Mouse (Mus musculus): Measurements from ENCODE around the gene Olfr92. TPM values are rescaled to one million over a fixed set of nuclear protein-coding genes. Genes with fewer than 3 reads are reported as not detected.

The Olfr92 gene
- total RNA-seq (2023): not detected in 4 replicates

DNA sequence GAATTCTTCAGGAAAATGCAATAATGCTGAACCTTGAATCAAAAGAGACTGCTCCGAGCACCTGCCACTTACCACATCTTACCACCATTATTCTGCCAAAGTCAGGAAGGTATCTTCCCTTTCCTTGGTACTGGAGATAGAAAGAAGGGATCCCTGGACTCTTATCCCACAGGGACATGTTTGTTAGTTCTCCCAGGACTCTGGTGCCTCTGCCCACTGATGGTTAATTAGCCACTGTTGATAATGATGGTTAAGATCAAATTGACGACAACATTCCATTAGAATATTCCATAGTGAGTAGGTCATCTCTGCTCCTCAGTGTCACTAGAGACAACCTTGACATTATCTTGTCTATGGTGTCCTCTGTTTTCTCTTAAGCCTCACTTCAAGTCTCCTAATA is at the start of gene Olfr92:
TSS of gene Olfr92 (minus strand) at position 101 of the 400 bp plus-strand sequence.

DNA sequence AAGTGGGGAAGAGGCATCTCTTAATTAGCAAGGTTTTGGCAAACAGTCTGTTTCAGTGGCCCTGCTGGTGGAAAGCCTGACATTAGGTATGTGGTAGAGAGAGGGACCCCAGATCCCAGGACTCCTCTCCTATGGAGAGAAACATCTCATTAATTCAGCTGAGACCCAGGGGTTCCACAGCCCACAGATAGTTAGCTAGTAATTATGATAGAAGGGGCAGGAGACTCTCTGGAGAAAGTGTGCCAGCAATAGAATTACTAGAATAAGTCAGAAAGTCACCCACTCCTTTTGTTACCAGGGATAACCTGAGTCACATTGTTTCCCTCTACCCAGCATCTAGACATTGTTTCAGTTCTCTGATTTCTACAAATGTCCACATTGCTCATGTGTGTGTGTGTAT is 41.5 kb upstream of the Olfr92 start, which contains the start of gene Olfr93:
TSS of gene Olfr93 (minus strand) at position 101 of the 400 bp plus-strand sequence.

DNA sequence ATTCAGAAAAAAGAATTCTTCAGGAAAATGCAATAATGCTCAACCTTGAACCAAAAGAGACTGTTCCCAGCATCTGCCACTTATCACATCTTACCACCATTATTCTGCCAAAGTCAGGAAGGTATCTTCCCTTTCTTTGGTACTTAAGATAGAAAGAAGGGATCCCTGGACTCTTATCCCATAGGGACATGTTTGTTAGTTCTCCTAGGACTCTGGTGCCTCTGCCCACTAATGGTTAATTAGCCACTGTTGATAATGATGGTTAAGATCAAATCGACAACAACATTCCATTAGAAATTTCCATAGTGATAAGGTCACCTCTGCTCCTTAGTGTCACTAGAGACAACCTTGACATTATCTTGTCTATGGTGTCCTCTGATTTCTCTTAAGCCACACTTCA is 21.7 kb downstream of the Olfr92 start, which contains the start of gene Olfr91:
TSS of gene Olfr91 (minus strand) at position 101 of the 400 bp plus-strand sequence.

DNA sequence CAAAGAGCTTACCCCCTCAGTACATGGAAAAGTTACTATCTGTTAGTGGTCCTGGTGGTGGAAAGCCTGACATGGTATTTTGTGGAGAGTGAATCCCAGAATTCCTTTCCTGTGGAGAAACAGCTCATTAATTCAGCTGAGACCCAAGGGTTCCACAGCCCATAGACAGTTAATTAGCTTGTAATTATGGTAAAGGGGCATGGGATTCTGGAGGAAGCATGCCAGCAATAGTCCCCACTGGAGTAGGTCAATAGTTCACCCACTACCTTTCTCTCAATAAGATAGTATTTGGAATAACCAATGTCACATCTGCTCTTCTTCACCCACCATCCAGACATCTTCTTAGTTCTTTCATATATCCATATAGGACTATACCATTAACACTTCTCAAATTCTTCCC is 31.5 kb downstream of the Olfr92 start, which contains the start of gene Olfr90:
TSS of gene Olfr90 (minus strand) at position 101 of the 400 bp plus-strand sequence.

Other genes with a start within 250 kb of the Olfr92 start
- gene Trim40, start 230.0 kb downstream of the Olfr92 start, total RNA-seq (2023): not detected in 4 replicates
- gene Trim31, start 222.0 kb downstream of the Olfr92 start, total RNA-seq (2023): not detected in 4 replicates
- gene Rnf39, start 177.2 kb downstream of the Olfr92 start, total RNA-seq (2023): not detected in 4 replicates
- gene Ppp1r11, start 168.3 kb downstream of the Olfr92 start, total RNA-seq (2023): 96.5 to 112 TPM (median 98.9 TPM) in 4 replicates
- gene Znrd1, start 161.5 kb downstream of the Olfr92 start, total RNA-seq (2023): 74.9 to 82.2 TPM (median 80.0 TPM) in 4 replicates
- 1.0 to 2.7 TPM (median 1.3 TPM) in 4 replicates for gene Znrd1as, start 161.5 kb downstream of the Olfr92 start, total RNA-seq (2023)
- gene 2410137M14Rik, start 138.9 kb downstream of the Olfr92 start, total RNA-seq (2023): not detected in 4 replicates
- not detected in 4 replicates for gene H2-M5, start 130.6 kb downstream of the Olfr92 start, total RNA-seq (2023)
- not detected in 4 replicates for gene Zfp57, start 118.9 kb downstream of the Olfr92 start, total RNA-seq (2023)
- gene Mog, start 96.7 kb downstream of the Olfr92 start, total RNA-seq (2023): not detected in 4 replicates
- gene Gabbr1, start 74.1 kb downstream of the Olfr92 start, total RNA-seq (2023): 63.3 to 72.7 TPM (median 66.7 TPM) in 4 replicates
- gene Olfr90, start 31.6 kb downstream of the Olfr92 start, total RNA-seq (2023): 0.21 TPM in 1 of 4 replicates, not detected in the others
- not detected in 4 replicates for gene Olfr91, start 21.8 kb downstream of the Olfr92 start, total RNA-seq (2023)
- gene Olfr93, start 41.4 kb upstream of the Olfr92 start, total RNA-seq (2023): not detected in 4 replicates
- gene Ubd, start 73.8 kb upstream of the Olfr92 start, total RNA-seq (2023): 0.89 TPM in 1 of 4 replicates, not detected in the others
- gene Olfr94, start 80.9 kb upstream of the Olfr92 start, total RNA-seq (2023): not detected in 4 replicates
- gene Olfr95, start 93.0 kb upstream of the Olfr92 start, total RNA-seq (2023): not detected in 4 replicates
- gene Olfr96, start 100.1 kb upstream of the Olfr92 start, total RNA-seq (2023): not detected in 4 replicates
- gene Olfr97, start 117.2 kb upstream of the Olfr92 start, total RNA-seq (2023): not detected in 4 replicates
- not detected in 4 replicates for gene Olfr98, start 143.7 kb upstream of the Olfr92 start, total RNA-seq (2023)
- gene H2-M3, start 150.1 kb upstream of the Olfr92 start, total RNA-seq (2023): 56.5 to 62.1 TPM (median 57.9 TPM) in 4 replicates
- gene Olfr99, start 163.4 kb upstream of the Olfr92 start, total RNA-seq (2023): not detected in 4 replicates
- gene Olfr101, start 184.2 kb upstream of the Olfr92 start, total RNA-seq (2023): not detected in 4 replicates
- not detected in 4 replicates for gene Olfr102, start 197.0 kb upstream of the Olfr92 start, total RNA-seq (2023)
- not detected in 4 replicates for gene Olfr103, start 219.6 kb upstream of the Olfr92 start, total RNA-seq (2023)
- not detected in 4 replicates for gene Olfr104-ps, start 239.5 kb upstream of the Olfr92 start, total RNA-seq (2023)

All from B cell, adult 62 days (primary cell).